Mouse (Mus musculus) spleen, adult 2 months (tissue): ENCODE results near the gene Pcx. TPM values are rescaled to one million over a fixed set of nuclear protein-coding genes. Genes with fewer than 3 reads are reported as not detected.

Experiments used
- DNase-seq, 2 experiments: peaks; one replicate each; pipeline versions ENCODE4 v3.0.0 to v3.0.0-alpha.2; 2012 to 2021; ENCODE audit warnings: low spot score in 2 of 2, low read depth in 1 of 2
- H3K27ac ChIP-seq: fragments of 200-500 bp; 2 replicates; pipeline ENCODE4 v1.5.1; 2012; ENCODE audit warnings: low read length, inconsistent platforms; ENCODE audit not compliant: insufficient read depth
- H3K27me3 ChIP-seq: fragments of 200-500 bp; 2 replicates; pipeline ENCODE4 v1.6.1; 2012; ENCODE audit warnings: mild to moderate bottlenecking, moderate library complexity, low read length, inconsistent platforms; ENCODE audit not compliant: control insufficient read depth, insufficient read depth
- H3K36me3 ChIP-seq: fragments of 200-500 bp; 2 replicates; pipeline ENCODE4 v1.6.1; 2012; ENCODE audit warnings: mild to moderate bottlenecking, low read length, inconsistent platforms; ENCODE audit not compliant: control insufficient read depth, insufficient read depth
- H3K4me1 ChIP-seq: fragments of 200-500 bp; 2 replicates; pipeline ENCODE4 v1.6.1; 2011; ENCODE audit warnings: inconsistent platforms; ENCODE audit not compliant: control insufficient read depth, insufficient read depth, insufficient read length
- H3K4me3 ChIP-seq: fragments of 200-500 bp; 2 replicates; pipeline ENCODE4 v1.5.1; 2011; ENCODE audit warnings: mild to moderate bottlenecking, inconsistent platforms; ENCODE audit not compliant: insufficient read depth, insufficient read length; ENCODE audit errors: extremely low read depth
- CTCF ChIP-seq: fragments of 200-500 bp; IDR thresholded peaks from 2 replicates; pipeline ENCODE4 v1.5.1; 2011; ENCODE audit warnings: mild to moderate bottlenecking, inconsistent platforms; ENCODE audit not compliant: insufficient read depth, insufficient read length, insufficient replicate concordance; ENCODE audit errors: extremely low read depth
- POLR2A ChIP-seq: fragments of 200-500 bp; IDR thresholded peaks from 2 replicates; pipeline ENCODE4 v1.6.1; 2011; ENCODE audit warnings: low read depth, low read length, inconsistent platforms
- WGBS: fragments of 180-500 bp; shearing (Covaris S2); methylation state at CpG from one replicate; pipeline ENCODE4 v1.1.7; 2018; 5-methylcytosine and 5-hydroxymethylcytosine counted together
- polyA plus RNA-seq: library from polyadenylated mRNA; depleted of rRNA; stranded (reverse); fragments of >200 nt; gene quantifications from 2 replicates; pipeline ENCODE4 v1.2.3, GENCODE M21; 2012

Gene Pcx
- polyA plus RNA-seq, 1 experiment, result 8.6 TPM

- Histone ChIP-seq H3K4me1 (peaks cover 4% of the 10 kb centered on the region; the same call in 1 of the 2 replicates), H3K27ac (no peak overlapping the region), H3K27me3 (peaks cover 6% of the 10 kb centered on the region), H3K36me3 (no peaks in the 10 kb centered on the region), H3K4me3 (no peak overlapping the region; the same call in 1 of the 2 replicates)
- TF ChIP-seq CTCF (no peak), POLR2A (no peak)
- 1% methylated on average over 70 of the region's 70 CpGs for WGBS
- no peak for DNase-seq
Observed at GRCm38 (mm10) chr19:4476601-4477257, 33.5 kb upstream of the Pcx start.

- Histone ChIP-seq H3K4me1 (peaks cover 4% of the 10 kb centered on the region; the same call in 1 of the 2 replicates), H3K27ac (no peak within 1 kb of the TSS), H3K4me3 (no peak within 1 kb of the TSS; the same call in 1 of the 2 replicates), H3K36me3 (no peaks in the 10 kb centered on the region), H3K27me3 (peaks cover 6% of the 10 kb centered on the region)
- DNase-seq, result no peak
- TF ChIP-seq CTCF, result no peak
- TF ChIP-seq POLR2A, result no peak
- WGBS, result 26% methylated on average over 21 of the region's 21 CpGs
Observed at GRCm38 (mm10) chr19:4477345-4478189, 32.7 kb upstream of the Pcx start, which contains the start of gene Syt12. Gene Syt12, minus strand, starts transcription at chr19:4477447.

GRCm38 (mm10) chr19:4478190-4478516 is 32.1 kb upstream of the Pcx start:
- no peak overlapping the region for H3K4me3 ChIP-seq
- no peak for DNase-seq

DNA sequence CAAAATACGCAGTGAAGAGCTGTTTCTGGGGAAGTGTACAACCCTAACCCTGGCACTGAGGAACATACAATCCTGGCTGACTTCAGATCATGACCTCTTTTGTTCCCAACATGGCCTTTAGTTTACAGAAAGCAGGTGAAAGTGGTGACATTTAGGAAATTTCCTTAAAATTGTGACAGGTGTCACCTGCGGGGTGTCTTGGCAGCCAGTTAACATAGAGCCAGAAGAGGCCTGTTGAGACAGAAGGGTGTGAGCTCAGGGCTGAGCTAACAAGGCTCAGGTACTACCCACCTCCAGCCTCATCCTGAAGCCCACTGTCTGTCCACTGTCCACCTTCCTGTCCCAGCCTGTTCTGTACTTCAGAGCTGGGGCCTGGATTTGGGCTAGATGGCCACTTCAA is 30.2 kb upstream of the Pcx start:
- no peaks in the 10 kb centered on the region for H3K36me3 ChIP-seq
- H3K4me3 ChIP-seq, result no peak overlapping the region
- DNase-seq, result no peak
- peaks cover 4% of the 10 kb centered on the region; the same call in 1 of the 2 replicates for H3K4me1 ChIP-seq
- H3K27me3 ChIP-seq, result peaks cover 6% of the 10 kb centered on the region
- no peak for TF ChIP-seq CTCF
- WGBS, result 87% methylated on average over 2 of the region's 2 CpGs
- no peak overlapping the region for H3K27ac ChIP-seq

More at GRCm38 (mm10) chr19:4478190-4478516, 32.1 kb upstream of the Pcx start:
- 14% methylated on average over 1 of the region's 1 CpGs for WGBS
- TF ChIP-seq CTCF (no peak), POLR2A (no peak)
- Histone ChIP-seq H3K36me3 (no peaks in the 10 kb centered on the region), H3K27ac (no peak overlapping the region), H3K4me1 (peaks cover 4% of the 10 kb centered on the region; the same call in 1 of the 2 replicates), H3K27me3 (peaks cover 6% of the 10 kb centered on the region)

GRCm38 (mm10) chr19:4481326-4481725 is 28.9 kb upstream of the Pcx start:
- Histone ChIP-seq H3K4me3 (no peak overlapping the region), H3K27ac (no peak overlapping the region), H3K4me1 (peaks cover 4% of the 10 kb centered on the region; the same call in 1 of the 2 replicates), H3K36me3 (no peaks in the 10 kb centered on the region), H3K27me3 (peaks cover 6% of the 10 kb centered on the region)
- no peak for DNase-seq
- WGBS, result 21% methylated on average over 4 of the region's 4 CpGs
- TF ChIP-seq CTCF, result no peak
- no peak for TF ChIP-seq POLR2A

GRCm38 (mm10) chr19:4482111-4482859 is 28.0 kb upstream of the Pcx start:
- DNase-seq, result no peak
- no peak overlapping the region for H3K4me3 ChIP-seq
- no peak for TF ChIP-seq POLR2A
- no peak for TF ChIP-seq CTCF
- no peaks in the 10 kb centered on the region for H3K4me1 ChIP-seq
- H3K27me3 ChIP-seq, result no peaks in the 10 kb centered on the region
- 90% methylated on average over 3 of the region's 3 CpGs for WGBS
- no peaks in the 10 kb centered on the region for H3K36me3 ChIP-seq
- no peak overlapping the region for H3K27ac ChIP-seq
